Mouse (Mus musculus) bone marrow macrophage, adult 2 months (primary cell): Measurements from ENCODE around the gene Gm853.

Source experiments
- CTCF ChIP-seq: IDR thresholded peaks from 2 replicates; pipeline ENCODE4 v1.5.1; 2012; ENCODE audit warnings: low read depth, mild to moderate bottlenecking, low read length, moderate library complexity
- POLR2A ChIP-seq: IDR thresholded peaks from 2 replicates; pipeline ENCODE4 v1.6.1; 2012; ENCODE audit warnings: mild to moderate bottlenecking, low read depth, low read length, borderline replicate concordance

DNA sequence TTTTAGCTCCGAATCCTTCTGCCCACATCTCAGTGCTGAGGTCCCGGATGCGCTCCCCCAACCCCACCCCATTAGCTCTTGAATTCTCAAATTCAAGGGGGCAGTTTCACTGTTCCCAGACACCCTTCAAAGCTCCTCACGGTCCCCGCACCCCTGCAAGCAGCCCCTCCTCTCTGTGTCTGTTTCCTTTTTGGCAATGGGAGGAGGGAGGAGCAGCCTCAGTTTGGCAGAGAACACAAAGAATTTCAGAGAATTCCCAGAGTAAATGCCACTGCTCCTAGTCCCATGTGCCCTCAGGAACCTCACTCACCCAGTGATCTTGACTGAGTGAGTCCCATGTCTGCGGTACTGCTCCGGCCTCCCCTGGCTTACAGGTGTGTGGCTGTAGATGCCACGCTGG lies 55.6 kb downstream of the Gm853 start:
- TF ChIP-seq CTCF: no peak
- no peak for TF ChIP-seq POLR2A
